Comparison of ENCODE assay signal across 29 mouse cellular contexts in the genomic region with DNA sequence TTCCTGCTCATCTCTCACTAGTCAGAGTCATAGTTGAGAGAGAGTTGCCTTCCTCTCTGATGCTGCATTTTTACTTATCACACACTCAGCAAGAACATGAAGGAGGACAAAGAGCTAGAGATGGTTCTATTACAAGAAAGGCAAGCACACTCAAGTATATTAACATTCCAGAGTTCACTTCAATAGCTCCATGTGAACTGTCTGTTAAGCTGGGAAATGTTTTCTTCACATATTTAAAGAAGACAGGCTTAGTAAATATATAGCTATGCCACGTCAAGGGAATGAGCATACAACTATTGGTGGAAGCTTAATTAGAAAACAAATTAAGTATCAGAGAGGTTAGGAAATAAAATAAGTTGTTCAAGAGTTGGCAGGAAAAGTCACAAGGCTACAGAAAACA.
"Had no signal": no experiment of that assay in that cellular context is flagged by ENCODE, and none has a peak within 500 bp of the region (broad histone marks: within the 10 kb centered on the region; RNA-seq: fewer than 3 reads in every experiment).

No protein-coding gene starts in this region.

- H3K36me3 ChIP-seq: limb, embryonic 10.5 days; limb, embryonic 12.5 days; limb, embryonic 13.5 days; limb, embryonic 15.5 days; liver, embryonic 12.5 days; liver, embryonic 13.5 days; liver, embryonic 15.5 days; midbrain, embryonic 10.5 days; midbrain, embryonic 12.5 days; midbrain, embryonic 13.5 days; midbrain, embryonic 15.5 days; neural tube, embryonic 12.5 days; neural tube, embryonic 13.5 days had no signal

- ATAC-seq: liver, embryonic 12.5 days; liver, postnatal 0 days; midbrain, embryonic 13.5 days; midbrain, embryonic 15.5 days; midbrain, embryonic 16.5 days had no signal

- H3K4me1 ChIP-seq: limb, embryonic 10.5 days; limb, embryonic 12.5 days; limb, embryonic 13.5 days; limb, embryonic 15.5 days; liver, embryonic 12.5 days; liver, embryonic 13.5 days; liver, embryonic 15.5 days; megakaryocyte, embryonic 14.5 days; midbrain, embryonic 12.5 days; midbrain, embryonic 13.5 days; midbrain, embryonic 15.5 days; neural tube, embryonic 12.5 days; neural tube, embryonic 13.5 days had no signal

- H3K9ac ChIP-seq: limb, embryonic 12.5 days; limb, embryonic 13.5 days; limb, embryonic 15.5 days; liver, embryonic 12.5 days; liver, embryonic 13.5 days; liver, embryonic 14.5 days; liver, embryonic 15.5 days; liver, postnatal 0 days; midbrain, embryonic 12.5 days; midbrain, embryonic 13.5 days; midbrain, embryonic 15.5 days; neural tube, embryonic 12.5 days; neural tube, embryonic 13.5 days had no signal

- H3K4me2 ChIP-seq: limb, embryonic 12.5 days; limb, embryonic 13.5 days; limb, embryonic 15.5 days; liver, embryonic 11.5 days; liver, embryonic 12.5 days; liver, embryonic 13.5 days; liver, embryonic 15.5 days; midbrain, embryonic 11.5 days; midbrain, embryonic 12.5 days; midbrain, embryonic 13.5 days; midbrain, embryonic 15.5 days; neural tube, embryonic 12.5 days; neural tube, embryonic 13.5 days had no signal

- H3K4me3 ChIP-seq: left cerebral cortex, adult 2 months; limb, embryonic 10.5 days; limb, embryonic 12.5 days; limb, embryonic 13.5 days; limb, embryonic 15.5 days; liver, embryonic 12.5 days; liver, embryonic 13.5 days; liver, embryonic 15.5 days; megakaryocyte, embryonic 14.5 days; midbrain, embryonic 10.5 days; midbrain, embryonic 12.5 days; midbrain, embryonic 13.5 days; midbrain, embryonic 15.5 days; myocyte; neural tube, embryonic 12.5 days; neural tube, embryonic 13.5 days had no signal

- H3K27ac ChIP-seq: left cerebral cortex, adult 2 months; limb, embryonic 10.5 days; limb, embryonic 12.5 days; limb, embryonic 13.5 days; limb, embryonic 15.5 days; liver, embryonic 12.5 days; liver, embryonic 13.5 days; liver, embryonic 14.5 days; liver, embryonic 15.5 days; macrophage; midbrain, embryonic 10.5 days; midbrain, embryonic 12.5 days; midbrain, embryonic 13.5 days; midbrain, embryonic 15.5 days; neural tube, embryonic 12.5 days; neural tube, embryonic 13.5 days had no signal

- H3K9me3 ChIP-seq: limb, embryonic 10.5 days; limb, embryonic 12.5 days; limb, embryonic 13.5 days; limb, embryonic 15.5 days; liver, embryonic 12.5 days; liver, embryonic 13.5 days; liver, embryonic 15.5 days; megakaryocyte, embryonic 14.5 days; midbrain, embryonic 10.5 days; midbrain, embryonic 12.5 days; midbrain, embryonic 13.5 days; midbrain, embryonic 15.5 days; neural tube, embryonic 12.5 days; neural tube, embryonic 13.5 days had no signal

- H3K27me3 ChIP-seq: limb, embryonic 12.5 days; limb, embryonic 13.5 days; limb, embryonic 15.5 days; liver, embryonic 12.5 days; liver, embryonic 13.5 days; liver, embryonic 15.5 days; megakaryocyte, embryonic 14.5 days; midbrain, embryonic 12.5 days; midbrain, embryonic 13.5 days; midbrain, embryonic 15.5 days; neural tube, embryonic 12.5 days; neural tube, embryonic 13.5 days had no signal

- DNase-seq: layer of hippocampus, postnatal 36 days; left cerebral cortex, postnatal 4 days; liver; liver, embryonic 13.5 days; liver, postnatal 0 days; lung, adult 18-20 months; lung, postnatal 10 days; lung, postnatal 36 days; midbrain, embryonic 14.5 days had no signal
